Mouse (Mus musculus) CH12.LX (cell line): ENCODE data around the gene Aip. TPM values are rescaled to one million over a fixed set of nuclear protein-coding genes. Genes with fewer than 3 reads are reported as not detected.
"Not testable (repeated sequence)": the region's sequence is repeated elsewhere in the genome, so short reads cannot be mapped to it uniquely, and the experiment has no call there.

ENCODE experiments used
- DNase-seq: peaks from one replicate; pipeline ENCODE4 v3.0.0-alpha.2; 2013; ENCODE audit errors: extremely low read depth
- H3K27ac ChIP-seq: 2 replicates; pipeline ENCODE4 v1.5.1; 2012; ENCODE audit warnings: low read depth, mild to moderate bottlenecking, control low read depth, moderate library complexity; ENCODE audit not compliant: insufficient read depth
- H3K27me3 ChIP-seq: replicated peaks from 2 replicates; pipeline ENCODE3; 2012; ENCODE audit warnings: inconsistent platforms
- H3K36me3 ChIP-seq, 2 experiments: replicated peaks in 1 of 2; 2 replicates each; pipeline versions ENCODE3 to v1.6.1; 2012; ENCODE audit warnings: inconsistent platforms in 1 of 2, low read length in 1 of 2, mild to moderate bottlenecking in 1 of 2, mixed read lengths in 1 of 2, moderate library complexity in 1 of 2; ENCODE audit not compliant: control insufficient read depth in 1 of 2, insufficient read depth in 1 of 2
- H3K4me1 ChIP-seq, 2 experiments: 2 replicates each; pipeline ENCODE4 v1.6.1; 2012; ENCODE audit warnings: inconsistent platforms in 1 of 2, moderate library complexity in 1 of 2; ENCODE audit not compliant: insufficient read depth in 2 of 2, control insufficient read depth in 1 of 2
- H3K4me2 ChIP-seq: 2 replicates; pipeline ENCODE4 v1.6.1; 2012; ENCODE audit warnings: low read depth, mild to moderate bottlenecking, control low read depth; ENCODE audit not compliant: poor library complexity, insufficient read depth, severe bottlenecking
- H3K4me3 ChIP-seq, 3 experiments: fragments of 150-350 bp in 1 of 3; sonication (generic) in 1 of 3; replicated peaks in 1 of 3; 2 replicates each; pipeline versions ENCODE3 to v1.5.1; 2011 to 2012; ENCODE audit warnings: low read depth in 2 of 3, low read length in 2 of 3, mild to moderate bottlenecking in 2 of 3, moderate library complexity in 2 of 3, control low read depth in 1 of 3, improper control_type of control experiment in 1 of 3, inconsistent platforms in 1 of 3, mixed read lengths in 1 of 3; ENCODE audit not compliant: poor library complexity in 1 of 3
- H3K79me2 ChIP-seq: replicated peaks from 2 replicates; pipeline ENCODE4 v1.6.1; 2012; ENCODE audit warnings: mild to moderate bottlenecking, moderate library complexity; ENCODE audit not compliant: control insufficient read depth, poor library complexity, insufficient read depth, severe bottlenecking; ENCODE audit errors: extremely low read depth
- H3K9ac ChIP-seq: 2 replicates; pipeline ENCODE4 v1.6.1; 2012; ENCODE audit warnings: low read depth, mild to moderate bottlenecking, control low read depth, moderate library complexity; ENCODE audit not compliant: insufficient read depth
- H3K9me3 ChIP-seq: replicated peaks from 2 replicates; pipeline ENCODE3; 2012; ENCODE audit warnings: low read length, inconsistent platforms, mixed read lengths
- BHLHE40 ChIP-seq: IDR thresholded peaks from 2 replicates; pipeline ENCODE4 v1.6.1; 2011; ENCODE audit warnings: mild to moderate bottlenecking, low read depth, low read length, improper control_type of control experiment
- CHD2 ChIP-seq: IDR thresholded peaks from 2 replicates; pipeline ENCODE4 v1.6.1; 2011; ENCODE audit warnings: low read length, improper control_type of control experiment
- CTCF ChIP-seq, 2 experiments: IDR thresholded peaks in 1 of 2; conservative IDR thresholded peaks in 1 of 2; 2 replicates each; pipeline ENCODE4 v1.5.1; 2011 to 2012; ENCODE audit warnings: low read depth in 2 of 2, low read length in 2 of 2, improper control_type of control experiment in 1 of 2, inconsistent platforms in 1 of 2, mild to moderate bottlenecking in 1 of 2, moderate library complexity in 1 of 2
- E2F4 ChIP-seq: IDR thresholded peaks from 2 replicates; pipeline ENCODE4 v1.6.1; 2011; ENCODE audit warnings: low read depth, low read length, improper control_type of control experiment; ENCODE audit not compliant: insufficient replicate concordance
- ELF1 ChIP-seq: IDR thresholded peaks from 2 replicates; pipeline ENCODE4 v1.6.1; 2014; ENCODE audit warnings: low read depth, mild to moderate bottlenecking, inconsistent platforms, low read length, improper control_type of control experiment
- EP300 ChIP-seq: IDR thresholded peaks from 2 replicates; pipeline ENCODE4 v1.6.1; 2011; ENCODE audit warnings: low read length, improper control_type of control experiment
- ETS1 ChIP-seq: conservative IDR thresholded peaks from 2 replicates; pipeline ENCODE4 v1.6.1; 2012; ENCODE audit warnings: low read depth, mild to moderate bottlenecking, inconsistent platforms, low read length, improper control_type of control experiment, moderate library complexity
- GABPA ChIP-seq: IDR thresholded peaks from 2 replicates; pipeline ENCODE4 v1.6.1; 2012; ENCODE audit warnings: low read depth, low read length, improper control_type of control experiment, inconsistent platforms; ENCODE audit not compliant: insufficient replicate concordance
- HCFC1 ChIP-seq: IDR thresholded peaks from 2 replicates; pipeline ENCODE4 v1.6.1; 2012; ENCODE audit warnings: low read depth, mild to moderate bottlenecking, inconsistent platforms, low read length, improper control_type of control experiment
- IRF4 ChIP-seq: IDR thresholded peaks from 2 replicates; pipeline ENCODE4 v1.6.1; 2014; ENCODE audit warnings: low read depth, mild to moderate bottlenecking, inconsistent platforms, low read length, improper control_type of control experiment
- MAFK ChIP-seq: IDR thresholded peaks from 2 replicates; pipeline ENCODE4 v1.6.1; 2011; ENCODE audit warnings: low read length, improper control_type of control experiment; ENCODE audit not compliant: insufficient replicate concordance
- NELFE ChIP-seq: IDR thresholded peaks from 2 replicates; pipeline ENCODE4 v1.6.1; 2011; ENCODE audit warnings: low read depth, low read length, improper control_type of control experiment
- PAX5 ChIP-seq: IDR thresholded peaks from 2 replicates; pipeline ENCODE4 v1.6.1; 2012; ENCODE audit warnings: low read length, inconsistent platforms, mixed read lengths
- POLR2A ChIP-seq: IDR thresholded peaks from 2 replicates; pipeline ENCODE4 v1.6.1; 2011; ENCODE audit warnings: low read depth, mild to moderate bottlenecking, improper control_type of control experiment, low read length
- RAD21 ChIP-seq: IDR thresholded peaks from 2 replicates; pipeline ENCODE4 v1.6.1; 2011; ENCODE audit warnings: low read depth, mild to moderate bottlenecking, low read length, improper control_type of control experiment, moderate library complexity
- RCOR1 ChIP-seq: conservative IDR thresholded peaks from 2 replicates; pipeline ENCODE4 v1.6.1; 2012; ENCODE audit warnings: low read depth, mild to moderate bottlenecking, inconsistent platforms, low read length, improper control_type of control experiment
- SIN3A ChIP-seq: IDR thresholded peaks from 2 replicates; pipeline ENCODE4 v1.6.1; 2012; ENCODE audit warnings: low read length, improper control_type of control experiment, inconsistent platforms
- SMC3 ChIP-seq: IDR thresholded peaks from 2 replicates; pipeline ENCODE4 v1.6.1; 2011; ENCODE audit warnings: low read depth, low read length, improper control_type of control experiment
- TBP ChIP-seq: conservative IDR thresholded peaks from 2 replicates; pipeline ENCODE4 v1.6.1; 2011; ENCODE audit warnings: low read depth, low read length, improper control_type of control experiment
- USF2 ChIP-seq: conservative IDR thresholded peaks from 2 replicates; pipeline ENCODE4 v1.6.1; 2011; ENCODE audit warnings: low read depth, low read length, improper control_type of control experiment
- ZC3H11A ChIP-seq: IDR thresholded peaks from 2 replicates; pipeline ENCODE4 v1.6.1; 2012; ENCODE audit warnings: low read depth, mild to moderate bottlenecking, inconsistent platforms, low read length, improper control_type of control experiment
- ZKSCAN1 ChIP-seq: IDR thresholded peaks from 2 replicates; pipeline ENCODE4 v1.6.1; 2012; ENCODE audit warnings: low read depth, inconsistent platforms, low read length, improper control_type of control experiment, borderline replicate concordance
- ZMIZ1 ChIP-seq: IDR thresholded peaks from 2 replicates; pipeline ENCODE4 v1.6.1; 2012; ENCODE audit warnings: low read depth, mild to moderate bottlenecking, inconsistent platforms, low read length, improper control_type of control experiment
- ZNF384 ChIP-seq: IDR thresholded peaks from 2 replicates; pipeline ENCODE4 v1.6.1; 2012; ENCODE audit warnings: low read depth, low read length, improper control_type of control experiment, inconsistent platforms
- dilution Hi-C: fragments of 300-500 bp; cut with MboI; formaldehyde crosslinking; loops from 2 replicates; pipeline ENCODE4 v1.14.3; 2020; ENCODE audit warnings: low sequenced_read_pairs; ENCODE audit not compliant: extremely low pct_unique_long_range_greater_than_20kb, extremely low pct_ligation_motif_present
- in situ Hi-C: fragments of 300-500 bp; cut with MboI; formaldehyde crosslinking; loops from 3 replicates; pipeline ENCODE4 v1.14.3; 2019; ENCODE audit warnings: low sequenced_read_pairs, low pct_ligation_motif_present, low pct_unique_long_range_greater_than_20kb, mixed read lengths
- polyA plus RNA-seq: library from polyadenylated mRNA; unstranded; fragments of >175 nt; gene quantifications from 2 replicates; pipeline ENCODE4 v1.2.1, GENCODE M21; 2012; ENCODE audit warnings: low read depth; ENCODE audit not compliant: insufficient read length
- total RNA-seq, 2 experiments: library from RNA; depleted of rRNA; stranded (reverse); fragments of 300-350 nt in 1 of 2; fragments of >200 nt in 1 of 2; gene quantifications; 2 replicates each; pipeline ENCODE4 v1.2.3; 2012 to 2014

The Aip gene
- total and polyA plus RNA-seq, 3 experiments = 11.7 to 64.8 (median 39.7) TPM

- Histone ChIP-seq H3K36me3 (peaks cover 22 to 59% of the 10 kb centered on the region in 2 experiments), H3K9ac (peak overlapping the region; percentile 82), H3K4me1 (peaks cover 36 to 90% of the 10 kb centered on the region in 2 experiments), H3K27ac (peak overlapping the region; percentile 99), H3K4me2 (peak overlapping the region; percentile 30), H3K4me3 (peak overlapping the region; percentile 37 to 54 (median 41))
- in situ Hi-C loops, H3K79me2 ChIP-seq, dilution Hi-C loops, H3K9me3 ChIP-seq, H3K27me3 ChIP-seq: not testable (repeated sequence)
- TF ChIP-seq EP300 = peak; percentile 17
- TF ChIP-seq ZNF384 = peak; percentile 82
- peak; percentile 38 for DNase-seq
These were observed 9.7 kb upstream of the Aip start for GRCm38 (mm10) chr19:4135229-4135962.

- Histone ChIP-seq H3K27ac (peak overlapping the region; percentile 97), H3K4me3 (no peak overlapping the region), H3K27me3 (no peaks in the 10 kb centered on the region), H3K36me3 (peaks cover 24 to 59% of the 10 kb centered on the region in 2 experiments), H3K4me2 (no peak overlapping the region), H3K79me2 (peaks cover 3% of the 10 kb centered on the region; the same call in 1 of the 2 replicates), H3K9ac (peak overlapping the region; percentile 65), H3K4me1 (peaks cover 36 to 90% of the 10 kb centered on the region in 2 experiments), H3K9me3 (no peaks in the 10 kb centered on the region)
- dilution Hi-C loops = no loop called here
- DNase-seq = no peak
- in situ Hi-C loops = no loop called here
- TF ChIP-seq SIN3A = peak; percentile 9; the same call in 1 of the 2 replicates
- TF ChIP-seq NELFE = no peak
- no peak for TF ChIP-seq RCOR1
- TF ChIP-seq CTCF (conservative IDR thresholded peaks at IDR 0.05 in 1 of 2, IDR thresholded peaks at IDR 0.05 in 1 of 2; ENCODE audit: low read depth in 2 of 2, low read length in 2 of 2) = no peak
- TF ChIP-seq, all 38 proteins: peak for 1
These were observed 8.7 kb upstream of the Aip start for GRCm38 (mm10) chr19:4134354-4134753.

GRCm38 (mm10) chr19:4131768-4132167 is 6.1 kb upstream of the Aip start:
- peaks cover 23 to 82% of the 10 kb centered on the region in 2 experiments for H3K4me1 ChIP-seq
- TF ChIP-seq GABPA (no peak), CTCF (conservative IDR thresholded peaks at IDR 0.05 in 1 of 2, IDR thresholded peaks at IDR 0.05 in 1 of 2; ENCODE audit: low read depth in 2 of 2, low read length in 2 of 2) (peak in 1 of 2 experiments; percentile 61; a peak in 2 of 4 replicates), MAFK (no peak), RAD21 (peak; percentile 44), CHD2 (no peak), IRF4 (no peak), ETS1 (no peak), ELF1 (no peak), ZC3H11A (no peak), PAX5 (no peak), ZKSCAN1 (no peak), USF2 (no peak), ZMIZ1 (no peak), BHLHE40 (no peak), TBP (no peak), SMC3 (peak; percentile 44), NELFE (no peak), E2F4 (no peak), POLR2A (no peak), HCFC1 (no peak)
- in situ Hi-C loops = no loop called here
- no peak overlapping the region for H3K9ac ChIP-seq
- H3K27ac ChIP-seq = 0 out of 2 replicates have a peak overlapping the region, but pooled peaks have one; percentile 16
- no peak overlapping the region for H3K4me2 ChIP-seq
- H3K36me3 ChIP-seq = peaks cover 36 to 59% of the 10 kb centered on the region in 2 experiments
- H3K27me3 ChIP-seq = no peaks in the 10 kb centered on the region
- H3K4me3 ChIP-seq = no peak overlapping the region
- H3K79me2 ChIP-seq = peaks cover 19% of the 10 kb centered on the region
- no peak for DNase-seq
- dilution Hi-C loops = no loop called here
- no peaks in the 10 kb centered on the region for H3K9me3 ChIP-seq
